Mouse (Mus musculus) liver, adult 2 months (tissue): ENCODE results near the gene Snd1. TPM values are rescaled to one million over a fixed set of nuclear protein-coding genes. Genes with fewer than 3 reads are reported as not detected.

Experiments used
- DNase-seq: peaks from one replicate; pipeline ENCODE4 v3.0.0-alpha.2; 2011; ENCODE audit warnings: low read depth, low spot score; ENCODE audit errors: extremely low read depth
- H3K27ac ChIP-seq: fragments of 200-500 bp; replicated peaks from 2 replicates; pipeline ENCODE4 v1.5.1; 2012; ENCODE audit warnings: low read depth, mild to moderate bottlenecking, control low read depth, inconsistent platforms, low read length; ENCODE audit not compliant: insufficient read depth
- H3K27me3 ChIP-seq: fragments of 200-500 bp; 2 replicates; pipeline ENCODE4 v1.6.1; 2012; ENCODE audit warnings: mild to moderate bottlenecking, moderate library complexity, low read length, inconsistent platforms; ENCODE audit not compliant: control insufficient read depth, insufficient read depth
- H3K36me3 ChIP-seq: fragments of 200-500 bp; 2 replicates; pipeline ENCODE4 v1.6.1; 2012; ENCODE audit warnings: low read length, inconsistent platforms; ENCODE audit not compliant: control insufficient read depth, insufficient read depth
- H3K4me1 ChIP-seq: fragments of 200-500 bp; 2 replicates; pipeline ENCODE4 v1.6.1; 2011; ENCODE audit warnings: low read length; ENCODE audit not compliant: control insufficient read depth, insufficient read depth
- H3K4me3 ChIP-seq: fragments of 200-500 bp; 2 replicates; pipeline ENCODE4 v1.5.1; 2011; ENCODE audit warnings: low read depth, mild to moderate bottlenecking, control low read depth, low read length, moderate library complexity; ENCODE audit not compliant: insufficient read depth
- H3K79me2 ChIP-seq: fragments of 200-500 bp; 2 replicates; pipeline ENCODE4 v1.6.1; 2012; ENCODE audit warnings: inconsistent platforms, mild to moderate bottlenecking, low read length, moderate library complexity; ENCODE audit not compliant: control insufficient read depth, insufficient read depth
- H3K9ac ChIP-seq: fragments of 200-500 bp; 2 replicates; pipeline ENCODE4 v1.6.1; 2012; ENCODE audit warnings: low read depth, mild to moderate bottlenecking, control low read depth, inconsistent platforms, low read length
- CTCF ChIP-seq: fragments of 200-500 bp; IDR thresholded peaks from 2 replicates; pipeline ENCODE4 v1.5.1; 2011; ENCODE audit warnings: low read depth, low read length, control low read depth
- POLR2A ChIP-seq: fragments of 200-500 bp; IDR thresholded peaks from 2 replicates; pipeline ENCODE4 v1.6.1; 2011; ENCODE audit warnings: low read length, control low read depth; ENCODE audit not compliant: insufficient read depth; ENCODE audit errors: extremely low read depth
- WGBS: fragments of 180-500 bp; shearing (Covaris S2); methylation state at CpG from one replicate; pipeline ENCODE4 v1.1.7; 2018; 5-methylcytosine and 5-hydroxymethylcytosine counted together
- polyA plus RNA-seq: library from polyadenylated mRNA; depleted of rRNA; stranded (reverse); fragments of >200 nt; gene quantifications from 2 replicates; pipeline ENCODE4 v1.2.3, GENCODE M21; 2012
- total RNA-seq: library from RNA; depleted of rRNA; stranded (reverse); fragments of >200 nt; gene quantifications from 2 replicates; pipeline ENCODE4 v1.2.3, GENCODE M21; 2014

The Snd1 gene
- total and polyA plus RNA-seq, 2 experiments = 64.2 to 88.6 TPM

- H3K4me1 ChIP-seq = no peaks in the 10 kb centered on the region; the same call in 1 of the 2 replicates
- 77% methylated on average over 3 of the region's 3 CpGs for WGBS
- no peak overlapping the region for H3K4me3 ChIP-seq
- H3K27me3 ChIP-seq = no peaks in the 10 kb centered on the region
- no peak overlapping the region for H3K9ac ChIP-seq
- no peak overlapping the region for H3K27ac ChIP-seq
- TF ChIP-seq POLR2A = no peak
- TF ChIP-seq CTCF = no peak
- no peaks in the 10 kb centered on the region; the same call in 1 of the 2 replicates for H3K79me2 ChIP-seq
- H3K36me3 ChIP-seq = peaks cover 16% of the 10 kb centered on the region; the same call in 1 of the 2 replicates
- DNase-seq = no peak
Observed at GRCm38 (mm10) chr6:28791183-28791582, 316.2 kb downstream of the Snd1 start.

GRCm38 (mm10) chr6:28791809-28792208, 316.9 kb downstream of the Snd1 start:
- Histone ChIP-seq H3K27me3 (no peaks in the 10 kb centered on the region), H3K4me1 (no peaks in the 10 kb centered on the region; the same call in 1 of the 2 replicates), H3K79me2 (no peaks in the 10 kb centered on the region; the same call in 1 of the 2 replicates), H3K27ac (no peak overlapping the region), H3K9ac (no peak overlapping the region), H3K36me3 (peaks cover 19% of the 10 kb centered on the region; the same call in 1 of the 2 replicates), H3K4me3 (no peak overlapping the region)
- 82% methylated on average over 3 of the region's 3 CpGs for WGBS
- TF ChIP-seq CTCF (no peak), POLR2A (no peak)
- no peak for DNase-seq

- WGBS = 82% methylated on average over 9 of the region's 9 CpGs
- TF ChIP-seq CTCF = no peak
- Histone ChIP-seq H3K36me3 (peaks cover 24% of the 10 kb centered on the region; the same call in 1 of the 2 replicates), H3K4me1 (no peaks in the 10 kb centered on the region; the same call in 1 of the 2 replicates), H3K9ac (no peak overlapping the region), H3K27me3 (no peaks in the 10 kb centered on the region), H3K79me2 (no peaks in the 10 kb centered on the region), H3K27ac (no peak overlapping the region), H3K4me3 (no peak overlapping the region)
- DNase-seq = no peak
Observed at GRCm38 (mm10) chr6:28795380-28795779, 320.4 kb downstream of the Snd1 start.

GRCm38 (mm10) chr6:28795792-28796515, 321.0 kb downstream of the Snd1 start:
- Histone ChIP-seq H3K27ac (no peak overlapping the region), H3K27me3 (no peaks in the 10 kb centered on the region), H3K4me3 (no peak overlapping the region), H3K79me2 (no peaks in the 10 kb centered on the region), H3K36me3 (peaks cover 24% of the 10 kb centered on the region; the same call in 1 of the 2 replicates), H3K9ac (no peak overlapping the region), H3K4me1 (no peaks in the 10 kb centered on the region; the same call in 1 of the 2 replicates)
- DNase-seq = no peak
- 94% methylated on average over 16 of the region's 16 CpGs for WGBS
- TF ChIP-seq POLR2A (no peak), CTCF (no peak)

- no peak overlapping the region for H3K4me3 ChIP-seq
- 97% methylated on average over 2 of the region's 2 CpGs for WGBS
- H3K36me3 ChIP-seq = peaks cover 24% of the 10 kb centered on the region; the same call in 1 of the 2 replicates
- no peak overlapping the region for H3K9ac ChIP-seq
- TF ChIP-seq CTCF (no peak), POLR2A (no peak)
- DNase-seq = no peak
- H3K79me2 ChIP-seq = no peaks in the 10 kb centered on the region
- no peaks in the 10 kb centered on the region for H3K4me1 ChIP-seq
- no peaks in the 10 kb centered on the region for H3K27me3 ChIP-seq
- no peak overlapping the region for H3K27ac ChIP-seq
Observed at GRCm38 (mm10) chr6:28799818-28800217, 324.9 kb downstream of the Snd1 start.

GRCm38 (mm10) chr6:28800976-28801375, 326.0 kb downstream of the Snd1 start:
- Histone ChIP-seq H3K4me3 (no peak overlapping the region), H3K9ac (no peak overlapping the region), H3K4me1 (no peaks in the 10 kb centered on the region), H3K27me3 (no peaks in the 10 kb centered on the region), H3K79me2 (no peaks in the 10 kb centered on the region), H3K27ac (no peak overlapping the region), H3K36me3 (peaks cover 19% of the 10 kb centered on the region; the same call in 1 of the 2 replicates)
- 94% methylated on average over 3 of the region's 3 CpGs for WGBS
- no peak for TF ChIP-seq CTCF
- TF ChIP-seq POLR2A = no peak
- DNase-seq = no peak
